Mouse (Mus musculus): ENCODE measurements around the gene Ccdc96.

Gene Ccdc96

DNA sequence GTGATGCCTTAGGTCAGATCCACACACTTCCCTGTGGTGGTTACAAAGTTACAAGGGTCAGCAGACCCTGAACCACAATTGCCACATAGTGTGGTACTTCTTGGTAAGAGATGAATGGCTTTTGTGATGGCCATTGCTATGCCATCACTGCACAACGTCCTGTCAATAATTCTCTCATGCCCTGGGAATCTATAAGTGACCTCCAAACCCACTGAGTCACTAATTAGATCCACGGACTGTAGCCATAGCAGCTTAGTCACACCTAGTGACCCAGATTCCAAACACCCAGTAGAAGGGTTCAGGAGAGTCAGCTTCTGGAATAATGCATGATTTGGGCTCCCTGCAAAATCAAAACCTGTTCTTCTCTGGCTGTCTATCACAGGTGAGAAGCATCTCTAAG is 40.8 kb downstream of the Ccdc96 start:
- in situ Hi-C loops (cut with MboI, MseI) = no loop called here

DNA sequence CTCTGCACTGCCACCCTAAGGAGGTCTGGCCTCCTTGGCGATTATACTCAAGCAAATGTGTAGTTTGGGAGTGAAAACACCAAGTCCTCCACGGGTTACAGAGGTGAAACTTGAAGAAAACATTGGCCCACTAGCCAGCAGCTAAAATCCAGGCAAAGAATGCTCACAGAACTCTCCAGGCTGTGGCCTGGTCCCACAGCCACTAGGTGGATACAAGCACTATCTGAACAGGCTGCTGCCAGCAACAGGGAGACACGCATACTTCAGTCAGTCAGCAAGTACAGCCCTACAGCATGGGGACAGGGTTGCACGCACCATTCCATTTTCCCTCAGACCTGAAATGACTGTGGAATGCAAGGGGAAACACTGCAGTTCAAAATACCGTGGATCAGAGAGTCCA is 41.9 kb downstream of the Ccdc96 start:
- in situ Hi-C loops (cut with MboI, MseI) = no loop called here

DNA sequence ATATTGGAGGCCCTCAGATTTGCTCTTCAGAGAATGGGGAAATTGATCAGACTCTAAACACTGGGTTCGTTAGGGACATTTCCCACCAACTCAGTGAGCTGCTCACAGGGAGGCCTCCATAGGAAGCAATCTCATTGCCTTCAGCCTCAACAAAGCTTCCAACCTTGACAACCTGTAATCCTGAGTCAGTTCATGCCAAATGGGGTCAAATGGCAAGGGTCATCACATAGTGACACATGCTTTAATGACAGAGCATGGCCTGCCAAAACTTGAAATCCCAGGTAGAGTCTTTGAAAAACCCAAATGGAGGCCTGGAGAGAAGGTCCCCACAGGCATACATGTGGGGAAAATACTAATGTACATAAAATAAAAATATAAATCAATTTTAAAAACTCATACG is 42.5 kb downstream of the Ccdc96 start:
- in situ Hi-C loops (cut with MboI, MseI) = no loop called here

DNA sequence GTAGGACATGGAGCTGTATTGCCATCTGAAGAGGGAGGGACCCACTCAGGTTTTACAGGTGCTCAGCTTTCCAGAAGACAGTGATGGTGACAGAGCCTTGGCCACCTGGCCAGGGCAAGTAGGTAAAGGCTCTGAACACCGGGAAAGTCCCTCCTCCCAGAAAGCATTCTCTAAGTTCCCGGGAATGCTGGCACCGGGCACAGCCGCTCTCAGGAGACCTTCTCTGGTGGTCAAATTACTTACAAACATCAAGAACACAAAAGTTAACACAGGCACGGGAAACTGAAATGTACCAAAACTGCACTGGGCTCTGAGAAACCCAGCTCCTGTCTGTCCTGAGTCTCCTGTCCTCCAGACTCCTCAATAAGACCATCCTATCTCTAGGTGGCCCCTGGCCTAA is 45.3 kb downstream of the Ccdc96 start:
- in situ Hi-C loops (cut with MboI, MseI) = loop anchor here (5.0 kb wide), 1 partner anchor 53 kb away; no protein-coding TSS in a partner anchor

DNA sequence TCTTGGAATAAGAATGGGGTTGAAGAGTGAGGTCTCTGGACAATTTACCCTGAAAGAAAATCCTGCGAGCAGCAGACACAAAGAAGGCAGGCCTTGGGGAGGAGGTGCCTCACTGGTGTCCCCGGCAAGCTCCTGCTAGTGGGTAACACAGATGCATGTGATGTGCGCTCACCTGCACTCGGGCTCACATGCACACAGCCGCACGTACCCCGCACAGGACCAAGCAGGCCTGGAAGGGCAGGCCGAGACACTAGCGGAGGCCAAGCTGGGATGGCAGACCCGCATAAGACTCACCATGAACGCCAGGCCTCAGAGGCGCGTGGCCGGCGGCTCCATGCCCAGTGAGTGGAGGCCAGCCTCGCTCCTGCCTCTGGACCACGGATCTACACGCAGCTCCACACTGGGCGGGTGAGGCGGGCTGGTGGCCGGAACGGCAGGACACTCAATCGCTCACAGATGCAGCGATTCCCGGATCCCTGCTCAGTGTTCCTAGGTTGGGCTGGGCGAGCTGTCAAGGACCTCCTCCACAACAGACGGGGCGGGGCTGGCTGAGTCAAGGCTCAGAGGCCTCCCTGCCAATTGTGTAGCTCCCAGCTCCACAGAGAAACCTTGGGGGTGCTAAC is 45.9 kb downstream of the Ccdc96 start:
- in situ Hi-C loops (cut with MboI, MseI) = loop anchor here (5.0 kb wide), 1 partner anchor 52 kb away; no protein-coding TSS in a partner anchor

DNA sequence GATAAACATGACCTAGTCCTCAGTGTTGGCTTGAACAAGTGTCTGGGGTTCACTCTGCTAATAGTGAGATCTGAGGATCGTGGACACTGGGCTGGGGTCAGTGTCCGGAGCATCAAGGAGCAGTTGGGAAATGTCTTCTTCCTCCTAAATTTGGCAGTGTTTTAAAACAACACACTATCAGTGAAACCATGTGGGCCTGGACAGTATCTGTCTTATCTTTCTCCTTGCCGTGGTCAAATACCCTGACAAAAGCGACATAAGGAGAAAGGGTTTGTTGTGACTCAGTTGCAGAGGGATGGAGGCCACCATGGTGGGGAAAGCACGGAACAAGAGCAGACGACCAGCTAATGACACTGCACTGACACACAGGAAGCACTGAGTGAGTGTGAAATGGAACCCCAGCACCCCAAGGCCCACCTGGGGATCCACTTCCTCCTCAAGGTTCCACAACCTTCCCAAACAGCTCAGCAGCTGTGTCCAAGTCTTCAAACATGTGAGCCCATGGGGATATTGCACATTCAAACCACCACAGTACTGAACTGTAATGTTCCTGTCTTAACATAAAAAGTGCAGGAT is 50.2 kb downstream of the Ccdc96 start:
- in situ Hi-C loops (cut with MboI, MseI) = loop anchor here (5.0 kb wide), 1 partner anchor 48 kb away; no protein-coding TSS in a partner anchor

DNA sequence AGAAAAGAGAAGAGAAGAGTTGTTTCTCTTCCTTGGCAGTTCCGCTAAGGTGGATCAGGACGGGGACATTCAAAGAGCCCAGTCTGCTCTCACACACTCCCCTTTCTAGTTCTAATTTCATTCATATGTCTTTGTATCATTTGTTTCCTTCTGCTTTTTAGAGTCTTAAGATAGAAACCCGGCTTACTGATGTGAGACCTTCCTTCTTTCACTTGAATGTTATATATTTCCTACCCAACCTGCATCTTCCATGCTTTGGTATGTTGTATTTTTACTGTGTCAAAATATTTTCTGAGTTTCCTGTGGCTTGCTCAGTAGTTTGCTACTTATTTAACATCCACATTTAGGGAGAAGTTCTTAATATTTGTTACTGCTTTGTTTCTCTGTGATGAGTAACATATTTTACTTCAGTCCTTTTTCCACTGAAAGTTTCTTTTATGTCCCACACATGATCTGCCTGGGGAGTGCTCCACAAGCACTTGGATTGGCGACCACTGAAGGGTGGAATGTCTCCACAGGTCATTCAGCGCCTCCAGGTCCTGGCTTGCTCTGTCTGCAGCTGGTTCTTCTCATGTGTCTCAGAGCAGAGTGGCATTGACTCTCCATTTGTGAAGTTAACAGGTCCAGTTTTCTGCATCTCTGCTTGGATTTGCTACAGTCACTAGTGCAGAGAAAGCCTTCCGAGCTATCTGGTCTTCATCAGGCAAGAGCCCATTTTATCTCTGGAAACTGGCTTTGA is 51.2 kb downstream of the Ccdc96 start:
- in situ Hi-C loops (cut with MboI, MseI) = no loop called here

DNA sequence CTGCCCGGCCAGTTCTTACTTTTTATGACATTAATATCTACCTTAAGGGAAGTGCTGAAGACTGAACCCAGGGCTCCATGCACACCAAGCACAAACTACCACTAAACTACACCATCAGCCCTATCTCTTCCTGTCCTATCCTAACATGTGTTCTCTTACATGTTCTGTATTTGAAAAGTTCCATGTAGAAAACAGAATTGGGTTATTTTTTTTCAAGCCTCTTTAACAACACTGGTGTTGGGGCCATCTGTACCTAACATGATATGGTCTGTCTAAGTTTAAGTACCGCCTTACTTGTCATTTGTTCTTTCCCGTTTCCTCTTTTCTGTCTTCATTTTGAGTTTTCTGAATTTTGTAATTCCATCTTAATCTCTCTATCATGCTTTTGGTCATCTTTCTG is 52.0 kb downstream of the Ccdc96 start:
- in situ Hi-C loops (cut with MboI, MseI) = no loop called here
